Mouse (Mus musculus) cerebral cortex, adult 2 months (tissue): ENCODE data around the gene Enpep.

Experiments used
- WGBS: fragments of 180-500 bp; shearing (Covaris S2); methylation state at CpG from one replicate; pipeline ENCODE4 v1.1.7; 2018; 5-methylcytosine and 5-hydroxymethylcytosine counted together

The Enpep gene

GRCm38 (mm10) chr3:129311951-129312350, 20.6 kb downstream of the Enpep start:
- 91% methylated on average over 8 of the region's 8 CpGs for WGBS

- WGBS = 45% methylated on average over 5 of the region's 5 CpGs
Observed at GRCm38 (mm10) chr3:129309926-129310325, 22.6 kb downstream of the Enpep start.

- WGBS = 35% methylated on average over 9 of the region's 9 CpGs
Observed at GRCm38 (mm10) chr3:129308876-129309275, 23.6 kb downstream of the Enpep start.

GRCm38 (mm10) chr3:129308102-129308752, 24.3 kb downstream of the Enpep start:
- WGBS = 25% methylated on average over 10 of the region's 10 CpGs

- 3% methylated on average over 3 of the region's 3 CpGs for WGBS
Observed at GRCm38 (mm10) chr3:129303941-129304340, 28.6 kb downstream of the Enpep start.

- WGBS = 56% methylated on average over 1 of the region's 1 CpGs
Observed at GRCm38 (mm10) chr3:129299874-129300273, 32.6 kb downstream of the Enpep start.

- 84% methylated on average over 8 of the region's 8 CpGs for WGBS
Observed at GRCm38 (mm10) chr3:129298606-129299005, 33.9 kb downstream of the Enpep start.

GRCm38 (mm10) chr3:129296994-129297393, 35.5 kb downstream of the Enpep start:
- WGBS = 75% methylated on average over 5 of the region's 5 CpGs

- 79% methylated on average over 2 of the region's 2 CpGs for WGBS
Observed at GRCm38 (mm10) chr3:129295883-129296282, 36.6 kb downstream of the Enpep start.

- WGBS = 61% methylated on average over 8 of the region's 8 CpGs
Observed at GRCm38 (mm10) chr3:129289536-129289935, 43.0 kb downstream of the Enpep start.

- whole genome bisulfite sequencing = 65% methylated on average over 8 of the region's 8 CpGs
Observed at GRCm38 (mm10) chr3:129287140-129287539, 45.4 kb downstream of the Enpep start.

- 67% methylated on average over 7 of the region's 7 CpGs for WGBS
Observed at GRCm38 (mm10) chr3:129286426-129286825, 46.1 kb downstream of the Enpep start.

- WGBS = 79% methylated on average over 5 of the region's 5 CpGs
Observed at GRCm38 (mm10) chr3:129284326-129284725, 48.2 kb downstream of the Enpep start.

- 96% methylated on average over 8 of the region's 8 CpGs for WGBS
Observed at GRCm38 (mm10) chr3:129279441-129279840, 53.1 kb downstream of the Enpep start.

GRCm38 (mm10) chr3:129273156-129273831, 59.2 kb downstream of the Enpep start:
- 79% methylated on average over 6 of the region's 6 CpGs for WGBS

GRCm38 (mm10) chr3:129270044-129270443, 62.5 kb downstream of the Enpep start:
- WGBS = 38% methylated on average over 13 of the region's 13 CpGs

GRCm38 (mm10) chr3:129268886-129269683, 63.4 kb downstream of the Enpep start:
- 89% methylated on average over 12 of the region's 12 CpGs for WGBS

GRCm38 (mm10) chr3:129258497-129258896, 74.0 kb downstream of the Enpep start:
- 86% methylated on average over 5 of the region's 5 CpGs for WGBS

- 68% methylated on average over 8 of the region's 8 CpGs for WGBS
Observed at GRCm38 (mm10) chr3:129256766-129257165, 75.8 kb downstream of the Enpep start.

GRCm38 (mm10) chr3:129256283-129256682, 76.2 kb downstream of the Enpep start:
- WGBS = 66% methylated on average over 19 of the region's 19 CpGs

- 51% methylated on average over 10 of the region's 10 CpGs for WGBS
Observed at GRCm38 (mm10) chr3:129254246-129254645, 78.3 kb downstream of the Enpep start.

- WGBS = 88% methylated on average over 9 of the region's 9 CpGs
Observed at GRCm38 (mm10) chr3:129250997-129251396, 81.5 kb downstream of the Enpep start.
